Mouse (Mus musculus) liver, embryonic 11.5 days (tissue): Measurements from ENCODE around the gene Calml4. TPM values are rescaled to one million over a fixed set of nuclear protein-coding genes. Genes with fewer than 3 reads are reported as not detected.
"Not testable (repeated sequence)": the region's sequence is repeated elsewhere in the genome, so short reads cannot be mapped to it uniquely, and the experiment has no call there.

ENCODE experiments used
- ATAC-seq: fragments of 200-750 bp; cut with Nextera tagmentation; replicated peaks from 2 replicates; pipeline ENCODE4 v1.8.0; 2017; ENCODE audit warnings: moderate number of reproducible peaks, mild to moderate bottlenecking, moderate TSS enrichment, moderate library complexity; ENCODE audit not compliant: low FRiP score
- DNase-seq: peaks from one replicate; pipeline ENCODE4 v3.0.0-alpha.2; 2017; ENCODE audit warnings: low spot score
- H3K27ac ChIP-seq: fragments of 300-500 bp; sonication (generic); 2 replicates; pipeline ENCODE4 v1.5.1; 2014; ENCODE audit warnings: mild to moderate bottlenecking, low read depth, low read length, control low read depth
- H3K27me3 ChIP-seq: fragments of 300-500 bp; sonication (generic); replicated peaks from 2 replicates; pipeline ENCODE4 v1.6.1; 2014; ENCODE audit warnings: low read length, mixed read lengths; ENCODE audit not compliant: control insufficient read depth, insufficient read depth
- H3K36me3 ChIP-seq: fragments of 300-500 bp; sonication (generic); 2 replicates; pipeline ENCODE4 v1.6.1; 2014; ENCODE audit warnings: mild to moderate bottlenecking, low read length, moderate library complexity, mixed read lengths; ENCODE audit not compliant: control insufficient read depth, insufficient read depth
- H3K4me1 ChIP-seq: fragments of 300-500 bp; sonication (generic); replicated peaks from 2 replicates; pipeline ENCODE4 v1.6.1; 2014; ENCODE audit warnings: low read length, mixed read lengths; ENCODE audit not compliant: control insufficient read depth, insufficient read depth
- H3K4me2 ChIP-seq: fragments of 300-500 bp; sonication (generic); 2 replicates; pipeline ENCODE4 v1.6.1; 2014; ENCODE audit warnings: mild to moderate bottlenecking, control low read depth, moderate library complexity
- H3K4me3 ChIP-seq: fragments of 300-500 bp; sonication (generic); 2 replicates; pipeline ENCODE4 v1.5.1; 2014; ENCODE audit warnings: low read depth, low read length, control low read depth
- H3K9ac ChIP-seq: fragments of 300-500 bp; sonication (generic); 2 replicates; pipeline ENCODE4 v1.6.1; 2014; ENCODE audit warnings: low read depth, low read length, control low read depth
- H3K9me3 ChIP-seq: fragments of 300-500 bp; sonication (generic); 2 replicates; pipeline ENCODE4 v1.6.1; 2016; ENCODE audit warnings: low read length, inconsistent platforms, mixed read lengths; ENCODE audit not compliant: control insufficient read depth
- WGBS: fragments of 180-500 bp; shearing (Covaris S2); extraction: QIAGEN DNeasy Blood & Tissue Kit; methylation state at CpG from one replicate; pipeline ENCODE4 v1.1.7; 2014; 5-methylcytosine and 5-hydroxymethylcytosine counted together
- polyA plus RNA-seq: library from polyadenylated mRNA; unstranded; fragments of >200 nt; fragmentation: Nextera tagmentation; extraction: Ambion mirVana; gene quantifications from 2 replicates; pipeline ENCODE4 v1.2.1, GENCODE M21; 2014

Gene Calml4
- polyA plus RNA-seq, 1 experiment from 2014 or later, result 1.8 TPM

- 67% methylated on average over 12 of the region's 12 CpGs for WGBS
- no peaks in the 10 kb centered on the region; the same call in 1 of the 2 replicates for H3K9me3 ChIP-seq
- H3K36me3 ChIP-seq, result no peaks in the 10 kb centered on the region
- H3K27ac ChIP-seq, result no peak overlapping the region
- peaks cover 12% of the 10 kb centered on the region for H3K4me1 ChIP-seq
- ATAC-seq (no peak), DNase-seq (no peak)
- H3K4me3 ChIP-seq, result no peak overlapping the region
- no peak overlapping the region for H3K9ac ChIP-seq
- H3K4me2 ChIP-seq, result no peak overlapping the region
- H3K27me3 ChIP-seq, result no peaks in the 10 kb centered on the region
These were observed 40.7 kb upstream of the Calml4 start for GRCm38 (mm10) chr9:62817099-62817571.

GRCm38 (mm10) chr9:62817828-62818614 is 39.9 kb upstream of the Calml4 start:
- no peak overlapping the region for H3K9ac ChIP-seq
- H3K4me2 ChIP-seq, result no peak overlapping the region
- no peak for DNase-seq
- WGBS, result 68% methylated on average over 4 of the region's 4 CpGs
- no peaks in the 10 kb centered on the region for H3K36me3 ChIP-seq
- H3K4me1 ChIP-seq, result peaks cover 6% of the 10 kb centered on the region
- no peaks in the 10 kb centered on the region; the same call in 1 of the 2 replicates for H3K9me3 ChIP-seq
- no peak overlapping the region for H3K4me3 ChIP-seq
- no peak overlapping the region for H3K27ac ChIP-seq
- no peaks in the 10 kb centered on the region for H3K27me3 ChIP-seq
- ATAC-seq, result no peak

- Histone ChIP-seq H3K9ac (no peak overlapping the region), H3K4me2 (no peak overlapping the region), H3K4me3 (no peak overlapping the region), H3K4me1 (peaks cover 6% of the 10 kb centered on the region), H3K27me3 (no peaks in the 10 kb centered on the region), H3K36me3 (no peaks in the 10 kb centered on the region), H3K9me3 (no peaks in the 10 kb centered on the region; the same call in 1 of the 2 replicates), H3K27ac (no peak overlapping the region)
- DNase-seq, result no peak
- ATAC-seq, result no peak
- 57% methylated on average over 3 of the region's 3 CpGs for WGBS
These were observed 38.4 kb upstream of the Calml4 start for GRCm38 (mm10) chr9:62819494-62819893.

GRCm38 (mm10) chr9:62819910-62820309 is 38.0 kb upstream of the Calml4 start:
- not testable (repeated sequence) for H3K4me3 ChIP-seq, H3K4me2 ChIP-seq, H3K4me1 ChIP-seq, DNase-seq, ATAC-seq, H3K27me3 ChIP-seq, H3K9ac ChIP-seq, H3K9me3 ChIP-seq, H3K27ac ChIP-seq, H3K36me3 ChIP-seq
- 86% methylated on average over 6 of the region's 6 CpGs for WGBS

- no peaks in the 10 kb centered on the region; the same call in 1 of the 2 replicates for H3K9me3 ChIP-seq
- ATAC-seq (no peak), DNase-seq (no peak)
- H3K4me1 ChIP-seq, result peaks cover 11% of the 10 kb centered on the region
- no peak overlapping the region for H3K27ac ChIP-seq
- no peaks in the 10 kb centered on the region for H3K36me3 ChIP-seq
- H3K4me2 ChIP-seq, result no peak overlapping the region
- no peak overlapping the region for H3K9ac ChIP-seq
- H3K27me3 ChIP-seq, result no peaks in the 10 kb centered on the region
- no peak overlapping the region for H3K4me3 ChIP-seq
- 86% methylated on average over 6 of the region's 6 CpGs for WGBS
These were observed 37.1 kb upstream of the Calml4 start for GRCm38 (mm10) chr9:62820829-62821228.

GRCm38 (mm10) chr9:62821811-62822210 is 36.1 kb upstream of the Calml4 start:
- WGBS, result 92% methylated on average over 7 of the region's 7 CpGs
- ATAC-seq, result no peak
- no peak overlapping the region for H3K9ac ChIP-seq
- H3K4me1 ChIP-seq, result peaks cover 21% of the 10 kb centered on the region
- no peak overlapping the region for H3K4me3 ChIP-seq
- no peaks in the 10 kb centered on the region for H3K27me3 ChIP-seq
- H3K36me3 ChIP-seq, result no peaks in the 10 kb centered on the region
- DNase-seq, result no peak
- no peak overlapping the region for H3K4me2 ChIP-seq
- no peak overlapping the region for H3K27ac ChIP-seq
- H3K9me3 ChIP-seq, result no peaks in the 10 kb centered on the region; the same call in 1 of the 2 replicates

GRCm38 (mm10) chr9:62825791-62826393 is 32.0 kb upstream of the Calml4 start:
- H3K4me1 ChIP-seq, result peaks cover 25% of the 10 kb centered on the region
- H3K9ac ChIP-seq, result peak overlapping the region; percentile 17
- no peaks in the 10 kb centered on the region for H3K27me3 ChIP-seq
- peak overlapping the region; percentile 33 for H3K4me2 ChIP-seq
- no peaks in the 10 kb centered on the region for H3K36me3 ChIP-seq
- no peaks in the 10 kb centered on the region; the same call in 1 of the 2 replicates for H3K9me3 ChIP-seq
- H3K4me3 ChIP-seq, result no peak overlapping the region
- H3K27ac ChIP-seq, result peak overlapping the region; percentile 77
- WGBS, result 16% methylated on average over 9 of the region's 9 CpGs
- DNase-seq (peak; percentile 59), ATAC-seq (0 out of 2 replicates have a peak, but pooled peaks have one; percentile 25)

- no peaks in the 10 kb centered on the region for H3K36me3 ChIP-seq
- peak overlapping the region; percentile 17; the same call in 1 of the 2 replicates for H3K9ac ChIP-seq
- peak overlapping the region; percentile 77 for H3K27ac ChIP-seq
- no peaks in the 10 kb centered on the region; the same call in 1 of the 2 replicates for H3K9me3 ChIP-seq
- no peak overlapping the region for H3K4me3 ChIP-seq
- H3K4me2 ChIP-seq, result peak overlapping the region; percentile 11
- no peak for DNase-seq
- peaks cover 25% of the 10 kb centered on the region for H3K4me1 ChIP-seq
- no peaks in the 10 kb centered on the region for H3K27me3 ChIP-seq
- ATAC-seq, result no peak
- 20% methylated on average over 7 of the region's 7 CpGs for WGBS
These were observed 31.4 kb upstream of the Calml4 start for GRCm38 (mm10) chr9:62826456-62826855.
